ENCODE assay signal across 20 mouse cellular contexts in the genomic region with DNA sequence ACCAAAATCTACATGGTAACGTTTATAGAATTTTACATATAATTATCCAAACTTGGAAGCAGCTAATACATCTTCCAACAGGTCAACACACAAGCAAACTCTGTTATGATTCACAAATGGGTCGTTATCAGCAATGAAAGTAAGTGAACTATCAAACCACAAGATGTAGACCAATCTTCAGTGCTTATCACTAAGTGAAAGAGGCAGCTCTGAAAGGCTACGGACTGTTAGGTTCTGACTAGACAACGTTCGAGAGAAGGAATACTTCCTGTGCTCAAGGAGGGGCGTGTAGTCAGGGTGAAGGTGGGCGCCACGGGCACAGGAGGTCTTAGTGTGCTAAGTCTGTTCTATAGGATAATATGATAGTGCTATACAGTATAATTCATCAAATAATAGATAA.
"Had no signal": no experiment of that assay in that cellular context is flagged by ENCODE, and none has a peak within 500 bp of the region (broad histone marks: within the 10 kb centered on the region; RNA-seq: fewer than 3 reads in every experiment).

No protein-coding gene starts in this region.

- DNase-seq: lung, adult 18-20 months; lung, embryonic 14.5 days; lung, postnatal 10 days; lung, postnatal 4 days; midbrain, embryonic 14.5 days; retina, postnatal 1 day; right cerebral cortex, adult 18-20 months; right cerebral cortex, postnatal 25 days; right cerebral cortex, postnatal 4 days; spleen, adult 18-20 months; thymus, adult 18-20 months; thymus, postnatal 14 days; thymus, postnatal 36 days had no signal

- H3K27ac ChIP-seq: liver, embryonic 15.5 days; midbrain, embryonic 10.5 days; midbrain, embryonic 12.5 days; neural tube, embryonic 12.5 days had no signal

- H3K27me3 ChIP-seq: liver, embryonic 15.5 days; megakaryocyte, embryonic 14.5 days; midbrain, embryonic 12.5 days; neural tube, embryonic 12.5 days had no signal

- H3K36me3 ChIP-seq: liver, embryonic 15.5 days; midbrain, embryonic 10.5 days; midbrain, embryonic 12.5 days; neural tube, embryonic 12.5 days had no signal

- ATAC-seq: midbrain, embryonic 16.5 days had no signal

- H3K4me2 ChIP-seq: liver, embryonic 15.5 days; lung, embryonic 14.5 days; midbrain, embryonic 12.5 days; neural tube, embryonic 12.5 days had no signal

- H3K4me3 ChIP-seq: liver, embryonic 15.5 days; megakaryocyte, embryonic 14.5 days; midbrain, embryonic 10.5 days; midbrain, embryonic 12.5 days; myocyte; neural tube, embryonic 12.5 days had no signal

- H3K9me3 ChIP-seq: liver, embryonic 15.5 days; megakaryocyte, embryonic 14.5 days; midbrain, embryonic 10.5 days; midbrain, embryonic 12.5 days; neural tube, embryonic 12.5 days had no signal

- H3K4me1 ChIP-seq: megakaryocyte, embryonic 14.5 days; midbrain, embryonic 10.5 days; midbrain, embryonic 12.5 days; neural tube, embryonic 12.5 days had no signal

- H3K9ac ChIP-seq: liver, embryonic 15.5 days; lung, embryonic 14.5 days; midbrain, embryonic 12.5 days; neural tube, embryonic 12.5 days had no signal
